Mouse (Mus musculus): ENCODE measurements around the gene Trappc3.

The Trappc3 gene

DNA sequence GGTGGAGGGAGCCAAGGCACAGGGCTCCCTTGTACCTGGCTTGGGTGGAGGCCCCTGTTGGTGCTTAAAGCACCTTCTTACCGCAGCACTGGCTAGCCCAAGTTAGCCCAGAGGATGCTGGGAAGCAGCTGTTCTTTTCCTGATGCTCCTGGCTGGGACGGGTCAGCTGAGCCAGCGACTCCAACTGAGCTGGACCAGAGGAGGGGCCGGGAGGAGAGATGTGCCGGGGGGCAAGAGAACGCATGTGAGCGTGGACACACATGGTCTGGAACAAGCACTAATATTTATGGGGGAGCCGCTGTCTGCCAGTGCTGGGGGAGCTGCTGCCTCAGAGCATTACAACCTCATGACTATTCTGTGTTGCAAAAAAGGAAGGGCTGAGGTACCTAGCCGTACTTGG lies 16.8 kb downstream of the Trappc3 start:
- no peak for DNase-seq (ENCODE audit: low spot score in 2 of 2)

DNA sequence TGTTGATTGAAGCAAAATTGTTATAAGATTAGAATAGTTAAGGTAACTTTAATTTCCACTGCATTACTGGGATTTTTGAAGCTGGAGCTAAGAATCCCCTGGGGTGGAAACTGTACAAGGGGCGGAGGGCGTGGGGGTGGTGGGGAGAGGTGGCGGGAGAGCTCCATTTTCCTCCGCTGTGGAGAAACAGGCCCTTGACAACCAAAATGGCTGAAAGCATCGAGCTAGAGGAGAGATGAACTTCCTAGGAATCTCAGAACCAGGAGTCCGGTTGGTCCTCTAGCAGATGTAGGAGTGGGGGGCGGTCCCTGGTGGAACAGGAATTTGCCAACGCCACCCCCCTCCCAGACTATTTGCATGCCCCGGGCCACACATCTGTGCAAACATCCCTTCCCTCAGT lies 19.6 kb downstream of the Trappc3 start:
- DNase-seq (ENCODE audit: low spot score in 2 of 2), result no peak

DNA sequence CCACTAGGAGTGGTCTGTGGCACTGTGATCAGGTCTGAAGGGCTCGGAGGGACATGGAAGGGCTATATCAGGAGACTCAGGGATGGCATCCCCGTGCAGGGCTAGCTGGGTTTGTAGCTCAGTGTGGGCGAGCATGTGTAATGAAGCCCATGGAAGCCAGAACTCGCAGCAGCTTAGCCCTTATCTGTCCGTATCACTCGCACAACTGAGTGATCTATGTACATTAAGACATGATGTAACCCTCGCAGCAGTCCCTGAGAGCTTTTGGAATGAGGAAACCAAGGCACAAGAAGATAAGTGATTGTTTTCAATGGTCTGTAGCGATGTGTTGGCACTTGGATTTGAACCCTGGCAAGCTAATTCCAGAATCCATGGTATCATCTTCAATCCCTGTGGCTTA lies 21.5 kb downstream of the Trappc3 start:
- no peak for DNase-seq (ENCODE audit: low spot score in 2 of 2)

DNA sequence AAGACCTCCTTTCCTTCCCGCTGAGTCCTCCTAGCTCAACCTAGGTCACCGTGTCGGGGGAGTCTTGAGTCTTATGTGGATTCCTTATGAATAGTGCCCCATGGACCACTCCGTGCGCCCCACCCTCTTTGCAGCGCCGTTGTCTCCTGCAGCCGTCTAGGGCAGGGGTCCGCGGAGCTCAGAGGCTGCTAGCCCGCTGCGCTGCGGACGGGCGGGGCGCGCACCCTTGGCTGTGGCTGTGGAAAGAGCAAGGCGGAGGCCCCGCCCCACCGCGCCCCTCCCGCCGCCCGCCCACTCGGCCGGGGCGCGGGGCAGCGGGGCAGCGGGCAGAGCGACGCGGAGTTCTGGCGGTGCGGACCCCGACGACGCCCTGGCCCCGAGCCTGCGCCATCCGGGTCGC lies 24.4 kb downstream of the Trappc3 start, which contains the start of gene Col8a2:
Gene Col8a2, plus strand, starts transcription at position 302 of the 400 bp plus-strand sequence.
- DNase-seq (ENCODE audit: low spot score in 2 of 2), result no peak

DNA sequence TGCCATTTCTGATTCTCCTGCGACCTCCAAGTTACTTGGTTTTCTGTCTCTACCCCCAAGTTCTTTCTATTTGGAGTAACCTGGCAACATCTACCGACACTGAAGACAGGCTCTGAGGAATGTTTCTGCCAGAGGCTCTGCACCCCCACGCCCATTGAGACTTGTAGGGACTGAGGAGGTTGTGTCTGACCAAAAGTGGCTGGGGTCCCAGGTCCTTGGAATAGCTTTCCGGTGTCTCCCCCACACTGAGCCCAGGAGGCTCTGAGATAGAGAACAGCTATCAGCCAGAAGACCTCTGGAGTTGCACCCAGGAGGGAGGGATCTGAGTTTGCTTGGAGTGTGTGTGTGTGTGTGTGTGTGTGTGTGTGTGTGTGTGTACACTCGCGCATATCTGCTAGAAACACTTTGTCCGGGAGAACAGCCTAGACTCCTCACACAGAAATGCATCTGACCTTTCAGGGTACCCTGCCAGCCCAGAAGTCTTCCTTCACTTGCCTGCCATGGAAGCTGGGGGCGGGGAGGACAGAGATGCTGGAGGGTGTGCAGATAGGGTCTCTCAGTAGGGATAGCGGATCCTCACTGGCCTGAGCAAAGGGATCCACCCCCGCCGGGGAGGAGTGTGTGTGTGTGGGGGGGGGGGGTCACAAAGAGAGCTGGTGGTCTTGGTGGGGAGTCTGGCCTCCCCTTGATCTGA lies 25.3 kb downstream of the Trappc3 start:
- DNase-seq (ENCODE audit: low spot score in 2 of 2), result no peak

DNA sequence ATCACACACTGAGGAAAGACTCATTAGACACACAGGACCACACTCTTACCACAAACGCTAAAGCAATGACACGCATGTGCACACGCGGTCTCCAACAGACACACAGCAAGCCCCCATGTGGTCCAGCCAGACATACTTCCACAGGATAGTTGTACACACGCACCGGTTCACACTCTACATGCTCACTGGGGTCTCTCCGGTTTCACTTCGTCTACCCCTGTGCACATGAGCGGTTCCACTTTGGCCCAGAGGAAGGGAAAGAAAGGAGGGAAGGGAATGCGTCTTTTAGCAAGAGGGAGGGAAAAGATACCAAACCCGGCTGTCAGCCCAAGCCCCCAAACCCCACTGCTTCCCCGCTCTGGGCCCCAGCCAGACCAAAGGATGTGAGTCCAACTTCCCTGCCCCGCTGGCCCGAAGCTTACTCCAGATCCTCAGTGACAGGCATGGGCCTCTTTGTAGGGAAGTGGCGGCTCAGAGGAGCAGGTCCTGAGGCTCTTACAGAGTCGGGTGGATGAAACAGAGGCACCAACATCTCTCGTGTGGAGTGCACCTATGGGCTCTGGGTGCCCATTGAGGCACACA lies 26.1 kb downstream of the Trappc3 start:
- DNase-seq (ENCODE audit: low spot score in 2 of 2), result no peak

DNA sequence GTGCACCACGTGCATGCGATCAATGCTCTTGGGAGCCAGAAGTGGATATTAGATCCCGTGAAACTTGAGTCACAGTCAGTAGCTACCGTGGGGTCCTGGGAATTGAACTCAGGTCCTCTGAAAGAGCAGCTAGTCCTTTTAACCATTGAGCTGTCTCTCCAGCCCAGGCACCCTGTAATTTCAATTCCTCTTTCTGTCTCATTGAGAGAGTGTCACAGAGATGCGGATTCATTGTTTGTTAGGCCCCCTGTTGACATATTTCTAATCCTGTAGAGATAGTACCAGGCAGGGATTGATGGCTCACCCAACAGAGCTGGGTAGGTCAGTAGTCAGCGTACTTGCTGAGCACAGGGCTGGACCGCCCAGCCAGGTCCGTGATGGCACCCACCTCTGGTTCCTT lies 28.2 kb downstream of the Trappc3 start:
- no peak for DNase-seq (ENCODE audit: low spot score in 2 of 2)

DNA sequence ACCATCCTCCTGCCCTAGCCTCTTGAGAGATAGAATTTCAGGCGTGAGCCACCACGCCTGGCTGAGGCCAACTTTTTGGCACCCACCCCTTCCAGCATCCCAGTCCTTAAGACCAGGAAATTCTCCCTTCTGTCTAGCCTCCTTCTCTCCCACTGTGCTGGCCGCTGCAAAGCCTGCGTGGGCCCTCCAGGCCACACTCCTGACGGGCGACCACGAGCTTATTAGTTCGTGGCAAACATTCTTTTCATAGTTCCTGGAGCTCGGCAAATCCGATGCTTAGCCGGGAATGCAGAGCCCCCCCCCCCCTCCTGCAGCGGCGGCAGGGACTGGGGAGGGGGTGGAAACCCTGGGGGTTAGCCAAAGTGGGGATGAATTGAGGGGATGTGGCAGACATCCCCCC lies 29.1 kb downstream of the Trappc3 start:
- no peak for DNase-seq (ENCODE audit: low spot score in 2 of 2)

DNA sequence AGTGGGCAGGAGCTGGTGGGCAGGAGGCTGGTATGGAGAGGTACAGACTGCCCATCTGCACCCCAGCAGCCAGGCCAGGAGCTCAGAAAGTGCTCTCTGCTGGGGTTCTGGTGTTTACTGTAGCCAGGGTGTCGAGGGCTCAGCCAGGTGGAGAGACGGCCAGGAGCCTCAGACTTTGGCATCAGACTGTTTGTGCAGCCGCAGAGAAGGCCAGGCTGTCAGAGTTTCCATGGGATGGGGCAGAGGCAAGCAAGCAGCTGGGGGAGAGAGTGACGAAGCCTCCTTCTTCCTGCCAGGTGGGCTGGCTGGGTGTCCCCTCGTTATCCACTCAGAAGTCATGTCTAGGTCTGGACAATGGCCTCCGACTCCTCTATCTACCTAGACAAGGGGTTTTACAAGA lies 33.0 kb downstream of the Trappc3 start:
- DNase-seq (ENCODE audit: low spot score in 2 of 2), result no peak

DNA sequence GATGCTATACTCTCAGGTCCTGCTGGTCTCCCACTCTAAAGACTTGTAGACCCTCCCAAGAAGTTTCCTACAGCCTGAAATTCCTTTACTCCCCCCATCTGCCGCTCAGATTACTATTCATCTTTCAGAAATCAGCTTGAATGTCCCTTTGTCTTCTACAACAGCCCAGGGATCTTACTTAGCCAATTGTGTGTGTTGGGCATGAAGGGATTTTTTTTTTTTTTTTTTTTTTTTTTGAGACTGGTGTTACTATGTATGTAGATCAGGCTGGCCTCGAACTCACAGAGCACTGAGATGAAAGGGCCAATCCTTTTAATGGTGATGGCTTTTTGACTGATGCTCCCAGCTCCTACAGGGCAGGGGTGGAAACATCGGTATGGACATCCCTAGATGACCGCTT lies 33.8 kb downstream of the Trappc3 start:
- DNase-seq (ENCODE audit: low spot score in 2 of 2), result no peak

DNA sequence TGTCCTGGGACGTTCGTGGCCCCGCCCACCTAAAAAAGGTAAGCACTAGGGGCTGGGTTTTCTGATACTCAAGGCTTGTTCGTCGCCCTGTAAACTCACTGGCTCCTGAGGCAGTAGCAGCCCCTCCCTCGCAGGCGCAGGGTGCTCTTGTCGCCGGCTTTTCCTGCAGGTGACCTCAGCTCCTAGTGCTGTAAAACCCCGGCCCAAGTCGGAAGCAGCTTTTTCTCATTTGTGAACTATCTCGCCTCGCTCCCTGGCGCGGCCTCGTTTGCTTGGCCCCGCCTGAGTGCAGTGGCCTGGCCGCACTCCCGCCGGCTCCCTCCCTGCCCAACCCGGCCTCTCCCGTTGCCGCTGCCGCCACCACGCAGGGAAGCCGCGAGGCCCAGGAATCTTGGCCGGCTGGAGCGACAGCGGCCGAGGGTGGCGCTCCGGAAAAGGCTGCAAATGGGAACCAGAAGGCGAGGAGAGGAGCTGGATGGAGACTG lies 34.5 kb downstream of the Trappc3 start:
- DNase-seq (ENCODE audit: low spot score in 2 of 2), result no peak

DNA sequence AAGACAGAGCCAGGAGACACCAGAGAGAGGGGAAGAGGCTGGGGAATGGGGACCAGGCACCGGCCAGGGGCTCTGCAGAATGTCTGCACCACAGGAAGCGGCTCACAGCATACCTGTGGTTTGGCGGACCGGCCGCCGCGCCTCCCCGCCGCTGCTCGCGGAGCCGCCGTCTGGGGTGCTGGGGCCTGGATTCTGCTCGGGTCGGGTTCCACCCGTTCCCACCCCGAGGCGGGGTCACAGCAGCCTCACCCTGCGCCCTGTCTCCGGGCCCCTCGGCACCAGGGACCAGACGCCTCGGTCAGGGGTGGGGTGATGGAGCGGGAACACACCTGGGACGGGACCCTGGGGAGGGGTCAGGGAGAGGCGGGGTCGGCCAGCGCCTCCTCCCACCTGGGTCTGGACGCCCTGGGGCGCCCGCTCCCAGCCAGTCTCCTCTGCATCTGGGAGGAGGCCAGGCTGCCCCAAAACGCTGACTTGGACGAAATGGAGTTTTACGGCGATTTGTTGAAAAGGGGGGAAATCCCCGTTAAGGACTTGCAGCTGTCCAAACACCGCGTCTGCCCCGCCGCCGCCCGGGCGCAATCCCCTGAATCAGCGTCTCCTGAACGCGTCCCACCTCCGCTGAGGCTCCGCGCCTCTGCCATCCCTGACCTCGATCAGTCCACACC lies 38.9 kb downstream of the Trappc3 start:
- DNase-seq (ENCODE audit: low spot score in 2 of 2), result no peak

DNA sequence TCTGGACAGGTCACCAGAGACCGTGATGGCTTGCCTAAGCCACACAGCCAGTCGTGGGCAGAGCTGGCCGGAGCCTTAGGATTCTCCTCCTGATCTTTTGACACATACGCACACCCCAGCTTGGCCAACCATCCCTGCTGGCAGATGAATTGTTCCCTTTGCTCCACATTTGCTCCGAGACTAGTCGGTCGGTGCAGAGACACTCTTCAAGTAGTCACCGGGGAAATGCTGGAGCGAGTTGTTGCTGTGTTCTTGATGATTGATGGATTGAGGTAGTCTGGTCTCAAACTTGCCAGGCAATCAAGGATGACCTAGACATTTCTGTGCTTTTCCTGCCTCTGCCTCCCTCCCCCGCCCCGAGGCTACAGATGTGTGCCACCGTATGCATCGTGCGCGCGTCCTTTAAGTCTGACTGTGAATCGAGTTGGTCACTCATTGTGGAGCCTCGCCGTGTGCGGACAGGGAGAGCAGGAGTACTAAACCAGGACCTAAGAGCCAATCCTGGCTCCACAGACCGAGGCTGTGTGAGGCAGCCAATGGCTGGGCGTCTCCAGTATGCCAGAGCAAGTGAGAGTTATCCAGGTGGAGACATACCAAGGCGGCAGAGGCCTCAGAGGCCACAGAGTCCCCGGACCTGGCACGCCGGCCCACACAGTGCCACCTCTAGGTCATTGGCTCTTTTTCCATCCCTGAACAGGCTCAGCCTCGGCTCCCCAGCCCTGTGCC lies 39.6 kb downstream of the Trappc3 start:
- DNase-seq (ENCODE audit: low spot score in 2 of 2), result no peak

DNA sequence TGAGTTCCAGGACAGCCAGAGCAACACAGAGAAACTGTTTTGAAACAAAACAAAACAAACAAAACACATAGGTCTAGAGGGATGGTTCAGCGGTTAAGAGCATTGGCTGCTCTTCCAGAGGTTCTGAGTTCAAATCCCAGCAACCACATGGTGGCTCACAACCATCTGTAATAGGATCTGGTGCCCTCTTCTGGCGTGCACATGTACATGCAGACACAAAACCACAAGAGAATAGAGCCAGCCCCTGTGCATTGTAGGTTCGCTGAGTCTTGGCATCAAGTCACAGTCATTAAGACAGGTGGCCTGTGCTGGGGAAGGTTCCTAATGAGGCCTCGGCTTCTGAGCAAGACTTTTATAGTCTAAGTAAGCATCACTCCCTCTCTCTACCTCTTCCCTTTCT lies 41.8 kb downstream of the Trappc3 start:
- DNase-seq (ENCODE audit: low spot score in 2 of 2), result no peak

DNA sequence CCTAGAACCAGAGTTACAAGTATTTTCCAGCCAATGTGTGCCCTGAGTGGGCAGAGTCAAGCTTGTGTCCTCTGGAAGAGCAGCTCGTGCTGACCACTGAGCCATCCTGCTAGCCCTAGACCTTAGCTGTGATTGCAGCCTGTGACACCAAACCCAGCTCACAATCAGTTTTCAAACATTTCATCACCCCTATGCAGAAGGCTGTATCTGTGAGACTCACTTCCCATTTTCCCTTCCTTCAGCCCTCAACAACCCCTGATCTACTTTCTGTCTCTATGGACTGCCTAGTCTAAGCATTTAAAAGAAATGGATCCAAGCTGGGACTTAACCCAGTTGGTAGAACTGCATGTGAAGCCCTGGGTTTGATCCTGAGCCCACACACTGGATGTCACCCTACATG lies 43.3 kb downstream of the Trappc3 start:
- DNase-seq (ENCODE audit: low spot score in 2 of 2), result no peak

DNA sequence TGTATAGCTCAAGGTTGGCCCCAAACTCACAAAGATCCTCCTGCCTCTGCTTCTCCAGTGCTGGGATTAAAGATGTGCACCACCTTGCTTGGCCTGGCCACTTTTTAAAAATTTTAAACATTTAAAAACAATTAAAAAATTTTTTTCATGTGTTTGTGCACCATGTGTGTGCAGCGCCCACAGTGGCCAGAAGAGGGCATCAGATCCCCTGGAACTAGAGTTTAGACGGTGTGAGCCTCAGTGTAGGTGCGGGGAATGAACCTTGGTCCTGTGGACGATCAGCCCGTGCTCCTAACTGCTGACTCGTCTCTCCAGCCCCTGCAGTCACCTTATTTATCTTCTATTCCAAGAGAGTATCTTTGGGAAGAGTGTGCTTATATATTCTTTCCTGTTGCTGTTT lies 43.9 kb downstream of the Trappc3 start:
- no peak for DNase-seq (ENCODE audit: low spot score in 2 of 2)

DNA sequence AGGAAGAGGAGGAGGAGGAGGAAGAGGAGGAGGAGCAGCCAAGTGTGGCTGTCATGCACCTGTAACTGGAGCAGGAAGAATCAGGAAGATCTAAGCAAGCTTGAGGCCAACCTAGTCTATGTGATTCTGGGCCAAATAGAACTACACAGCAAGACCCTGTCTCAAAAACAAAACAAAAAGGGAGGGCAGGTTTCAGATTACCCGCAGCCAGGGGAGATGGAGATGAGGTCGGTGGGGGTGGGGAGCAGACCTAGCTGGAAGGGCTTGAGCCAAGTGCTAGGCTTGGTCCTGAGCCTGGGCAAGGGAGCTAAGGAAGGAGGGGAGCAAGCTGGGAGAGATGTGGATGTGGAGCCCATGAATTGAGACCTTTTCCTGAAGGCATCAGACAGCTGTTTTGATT lies 44.7 kb downstream of the Trappc3 start:
- no peak for DNase-seq (ENCODE audit: low spot score in 2 of 2)

DNA sequence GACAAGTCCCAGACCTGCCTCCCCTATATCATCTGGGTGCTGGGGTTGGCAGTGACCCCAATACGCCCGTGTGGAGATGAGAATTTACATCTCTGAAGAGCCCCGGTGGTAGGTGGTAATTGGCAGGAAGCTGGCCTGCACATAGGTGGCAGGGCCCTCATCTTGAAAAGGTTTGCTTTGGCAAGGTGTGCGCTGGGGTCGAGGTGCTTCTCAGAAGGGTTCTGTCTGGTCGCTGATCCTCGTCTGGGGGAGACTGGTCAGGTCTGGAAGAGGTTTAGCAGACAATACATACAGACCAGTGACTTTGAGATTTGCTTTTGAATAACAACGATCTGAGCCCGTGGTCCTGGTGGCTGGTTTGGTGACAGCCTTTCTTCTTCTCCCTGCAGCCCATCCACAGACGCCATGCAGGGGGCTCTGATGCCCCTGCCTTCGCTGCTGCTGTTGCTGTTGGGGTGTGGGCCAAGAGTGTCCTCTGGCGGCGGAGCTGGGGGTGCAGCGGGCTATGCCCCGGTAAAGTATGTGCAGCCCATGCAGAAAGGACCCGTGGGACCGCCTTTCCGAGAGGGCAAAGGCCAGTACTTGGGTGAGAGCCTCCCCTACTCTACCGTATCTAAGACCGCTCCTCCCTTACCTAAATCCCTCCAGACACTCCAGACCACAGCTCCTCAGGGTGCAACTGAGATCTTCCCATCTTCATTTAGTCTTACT lies 47.2 kb downstream of the Trappc3 start:
- DNase-seq (ENCODE audit: low spot score in 2 of 2), result no peak

DNA sequence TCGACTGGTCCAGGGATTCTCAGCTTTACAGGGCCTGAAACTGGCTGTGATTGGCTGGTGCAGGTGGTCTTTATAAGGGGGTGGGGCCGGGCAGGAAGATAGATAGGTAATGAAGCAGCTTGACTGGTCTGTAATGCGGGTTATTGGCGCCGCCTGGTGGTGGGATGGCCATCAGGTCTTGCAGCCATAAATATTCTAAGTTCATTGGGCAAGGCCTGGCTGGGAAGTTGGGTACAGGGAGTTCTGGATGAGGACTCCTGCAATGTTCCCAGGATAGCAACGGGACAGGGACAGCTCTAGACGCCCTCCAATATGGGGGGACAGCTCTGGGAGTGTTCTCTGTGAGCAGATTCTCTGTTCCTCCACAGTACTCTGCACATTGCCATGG lies 47.8 kb downstream of the Trappc3 start:
- DNase-seq (ENCODE audit: low spot score in 2 of 2), result peak; percentile 52 to 90

DNA sequence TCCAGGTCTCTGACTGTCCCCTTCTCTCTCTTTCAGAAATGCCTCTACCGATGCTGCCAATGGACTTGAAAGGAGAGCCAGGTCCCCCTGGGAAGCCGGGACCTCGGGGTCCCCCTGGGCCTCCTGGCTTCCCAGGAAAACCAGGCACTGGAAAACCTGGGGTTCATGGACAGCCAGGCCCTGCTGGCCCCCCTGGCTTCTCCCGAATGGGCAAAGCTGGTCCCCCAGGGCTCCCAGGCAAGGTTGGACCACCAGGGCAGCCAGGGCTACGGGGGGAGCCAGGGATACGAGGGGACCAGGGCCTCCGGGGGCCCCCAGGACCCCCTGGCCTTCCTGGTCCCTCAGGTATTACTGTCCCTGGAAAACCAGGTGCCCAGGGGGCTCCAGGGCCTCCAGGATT lies 48.2 kb downstream of the Trappc3 start:
- DNase-seq (ENCODE audit: low spot score in 2 of 2), result no peak

DNA sequence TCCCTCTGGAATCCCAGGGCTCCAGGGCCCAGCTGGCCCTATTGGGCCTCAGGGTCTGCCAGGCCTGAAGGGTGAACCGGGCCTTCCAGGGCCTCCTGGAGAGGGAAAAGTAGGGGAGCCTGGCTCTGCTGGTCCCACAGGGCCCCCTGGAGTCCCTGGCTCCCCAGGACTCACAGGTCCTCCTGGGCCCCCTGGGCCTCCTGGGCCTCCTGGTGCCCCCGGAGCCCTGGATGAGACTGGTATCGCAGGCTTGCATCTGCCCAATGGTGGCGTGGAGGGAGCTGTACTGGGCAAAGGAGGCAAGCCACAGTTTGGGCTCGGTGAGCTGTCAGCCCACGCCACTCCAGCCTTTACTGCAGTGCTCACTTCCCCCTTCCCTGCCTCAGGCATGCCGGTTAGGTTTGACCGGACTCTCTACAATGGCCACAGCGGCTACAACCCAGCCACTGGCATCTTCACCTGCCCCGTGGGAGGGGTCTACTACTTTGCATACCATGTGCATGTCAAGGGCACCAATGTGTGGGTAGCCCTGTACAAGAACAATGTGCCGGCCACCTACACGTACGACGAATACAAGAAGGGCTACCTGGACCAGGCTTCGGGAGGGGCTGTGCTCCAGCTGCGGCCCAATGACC lies 49.6 kb downstream of the Trappc3 start:
- DNase-seq (ENCODE audit: low spot score in 2 of 2), result no peak
